Mouse (Mus musculus): ENCODE measurements at regions not wholly inside any gene's neighbourhood (a gene's known extent, or its start where the extent isn't known, plus 50 kb on each side); places are given as distances from the start of the nearest gene placed in this dataset.
A peak's percentile ranks its signal among the peaks of the same experiment; 100 is the strongest.

DNA sequence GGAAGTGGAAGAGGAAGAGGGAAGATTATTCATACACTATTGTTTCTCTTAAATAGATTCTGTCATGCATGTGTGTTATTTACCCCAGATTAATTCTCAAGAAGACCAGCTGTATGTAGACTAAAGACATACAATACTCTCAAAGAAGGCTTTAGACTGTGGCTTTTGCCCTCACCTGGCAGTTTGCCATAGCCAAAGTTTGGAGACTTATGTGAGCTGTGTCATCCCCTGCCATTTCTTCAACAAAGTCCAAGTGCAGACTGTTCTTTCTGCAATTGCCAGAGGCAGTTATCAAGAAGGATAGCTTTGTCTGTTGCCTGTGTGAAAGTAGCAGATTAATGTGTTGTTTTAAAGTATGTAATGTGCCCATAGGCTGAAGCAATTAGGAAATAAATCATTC is 1485.0 kb upstream of the Slc10a2 start:
- DNase-seq = no peak
- intact Hi-C loops (cut with DNase I; ENCODE audit: low total_unique reads) = no loop called here

DNA sequence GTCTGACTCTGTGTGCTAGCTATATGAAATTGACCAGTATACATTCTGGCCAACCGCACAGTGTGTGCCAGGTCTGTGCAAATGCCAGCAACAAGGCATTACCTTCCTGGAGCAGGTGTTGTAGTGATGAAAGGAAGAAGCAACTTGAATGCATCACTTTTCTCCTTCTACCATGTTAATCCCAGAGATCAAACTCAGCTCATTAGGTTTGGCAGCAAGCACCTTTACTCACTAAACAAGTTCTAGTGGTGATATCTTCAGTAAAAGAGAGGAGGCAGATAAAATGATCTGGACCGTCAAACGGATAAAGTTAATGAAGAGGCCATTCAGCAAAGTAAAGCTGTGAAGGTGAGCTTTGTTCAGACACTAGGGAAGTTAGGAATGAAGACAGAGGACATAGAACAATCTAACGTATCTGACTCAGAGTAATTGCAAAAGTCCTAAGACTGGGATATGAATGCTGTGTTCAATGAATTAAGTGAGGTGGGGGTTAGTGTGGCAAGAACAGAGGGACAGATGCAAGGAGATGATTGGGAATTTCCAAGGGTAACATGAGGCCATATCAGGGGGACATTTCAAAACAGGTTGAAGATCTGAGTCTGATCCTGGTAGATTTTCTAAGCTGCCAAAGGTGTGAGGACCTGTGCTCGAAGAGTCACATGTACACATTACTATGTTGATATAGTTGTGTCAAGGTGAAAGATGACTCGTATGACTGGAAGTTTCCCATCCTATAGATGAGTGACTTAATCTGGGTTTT is 1478.4 kb upstream of the Slc10a2 start:
- DNase-seq = no peak
- intact Hi-C loops (cut with DNase I; ENCODE audit: low total_unique reads) = no loop called here

DNA sequence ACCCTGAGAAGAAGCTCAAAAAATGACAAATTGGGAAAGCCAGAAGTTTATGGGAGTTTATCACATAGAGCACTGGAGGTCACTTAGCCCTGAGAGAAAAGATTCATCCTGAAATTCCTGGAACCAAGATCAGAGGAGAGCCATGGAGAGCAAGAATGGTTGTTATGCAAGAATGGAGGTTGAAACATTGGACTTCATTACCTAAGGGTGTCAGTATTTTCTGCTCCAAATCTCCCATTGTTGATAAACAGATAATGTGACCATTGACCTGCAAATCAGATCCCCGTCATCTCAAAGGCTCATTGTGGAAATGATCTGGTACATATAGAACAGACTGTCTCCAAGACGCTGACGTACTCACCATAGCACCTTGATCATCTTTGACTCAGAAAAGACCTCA is 1477.6 kb upstream of the Slc10a2 start:
- no peak for DNase-seq
- intact Hi-C loops (cut with DNase I; ENCODE audit: low total_unique reads) = no loop called here

DNA sequence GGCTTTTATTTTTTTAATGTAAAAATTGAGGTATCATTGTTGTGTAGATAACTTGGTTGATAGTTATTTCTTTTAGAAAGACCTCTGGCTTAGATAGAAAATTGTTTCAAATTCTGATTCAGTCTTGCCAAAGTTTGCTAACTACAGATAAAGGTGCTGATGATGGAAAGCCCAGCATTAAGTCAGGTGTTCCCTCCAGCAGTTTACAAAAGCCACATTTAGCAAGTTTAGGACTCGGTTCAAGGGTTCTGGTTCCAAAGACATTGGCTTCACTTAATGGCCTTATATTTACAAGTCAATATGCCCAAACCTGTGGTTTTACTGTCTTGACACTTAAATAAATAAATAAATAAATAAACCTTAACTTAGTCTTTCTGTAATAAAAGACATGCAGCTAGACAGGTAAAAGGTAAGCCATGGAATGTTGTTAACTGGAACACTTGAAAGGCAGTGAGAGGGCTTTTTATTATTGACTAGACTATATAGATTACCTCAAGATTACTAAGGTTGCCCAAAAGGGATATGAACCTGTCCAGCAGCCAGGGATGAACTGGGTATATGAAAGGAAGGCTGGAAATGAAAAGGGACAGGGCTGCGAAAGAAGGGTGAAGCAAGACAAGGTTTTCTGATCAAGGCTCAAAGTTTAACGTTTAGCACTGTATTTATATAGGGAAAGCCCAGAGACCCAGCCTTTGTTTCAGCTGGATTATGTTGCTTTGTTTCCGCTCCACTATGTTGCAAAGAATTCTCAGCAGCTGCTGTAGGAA is 1472.9 kb upstream of the Slc10a2 start:
- no peak for DNase-seq
- intact Hi-C loops (cut with DNase I; ENCODE audit: low total_unique reads) = no loop called here

DNA sequence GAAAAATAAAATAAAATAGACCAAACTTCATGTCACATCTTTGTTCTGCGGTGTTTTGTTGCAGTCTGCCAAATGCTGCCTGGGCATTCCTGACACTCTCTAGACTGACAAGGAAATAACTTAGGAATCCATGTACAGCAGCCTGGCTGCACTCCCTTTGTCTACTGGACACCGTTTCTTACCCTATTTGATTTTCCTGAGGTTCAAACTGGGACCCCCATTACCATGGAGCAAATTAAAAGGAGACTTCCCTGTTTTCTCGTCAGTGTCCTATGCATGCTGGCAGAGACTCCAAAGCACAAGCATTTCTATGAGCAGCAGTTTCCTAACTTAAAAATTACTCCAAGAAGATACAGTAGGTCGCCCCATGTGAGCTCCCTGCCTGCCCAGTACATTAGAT is 1470.1 kb upstream of the Slc10a2 start:
- DNase-seq = no peak
- intact Hi-C loops (cut with DNase I; ENCODE audit: low total_unique reads) = no loop called here

DNA sequence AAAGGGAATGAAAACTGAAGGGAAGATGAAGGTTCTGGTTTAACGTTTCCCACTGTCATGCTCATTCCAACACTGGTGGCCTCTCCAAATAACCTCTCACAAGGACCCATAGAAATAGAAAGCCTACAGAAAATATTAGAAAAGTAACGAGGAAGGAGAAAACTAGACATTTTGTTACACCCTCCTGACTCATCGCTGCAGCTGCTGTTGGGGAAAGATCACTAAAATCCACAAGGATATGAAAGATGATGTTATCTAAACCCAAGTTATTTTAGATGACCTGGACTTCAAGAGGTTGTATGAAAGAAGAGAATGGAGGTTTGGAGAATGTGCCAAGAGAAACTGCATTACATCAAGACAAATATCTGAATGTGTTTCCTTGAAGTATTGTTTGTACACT is 1468.3 kb upstream of the Slc10a2 start:
- DNase-seq = no peak
- intact Hi-C loops (cut with DNase I; ENCODE audit: low total_unique reads) = no loop called here

DNA sequence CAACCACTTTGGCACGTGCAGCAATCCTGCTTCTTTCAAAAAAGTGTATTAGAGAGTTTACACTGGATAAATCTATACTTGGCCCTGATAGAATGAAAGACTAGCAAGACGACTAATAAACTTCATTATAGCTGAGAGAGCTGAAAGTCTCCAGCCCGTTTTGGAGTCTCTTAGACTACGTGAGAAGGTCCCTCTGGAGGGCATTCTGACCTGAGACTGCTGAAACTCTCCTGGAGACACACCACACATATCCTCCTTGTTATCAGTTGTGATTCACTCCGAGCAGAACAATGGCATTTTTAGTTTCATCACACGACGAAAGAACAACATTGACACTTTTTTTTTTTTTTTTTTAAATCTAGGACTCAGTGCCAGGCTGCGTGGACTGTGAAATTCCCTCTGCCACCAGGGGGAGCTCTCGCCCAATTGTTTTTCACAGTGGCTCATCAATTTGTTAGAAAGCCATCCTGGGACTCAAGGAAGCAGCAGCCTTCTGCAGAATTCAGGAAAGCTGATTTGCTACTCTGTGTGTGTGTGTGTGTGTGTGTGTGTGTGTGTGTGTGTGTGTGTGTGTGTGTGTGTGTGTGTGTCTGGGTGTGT is 1467.0 kb upstream of the Slc10a2 start:
- intact Hi-C loops (cut with DNase I; ENCODE audit: low total_unique reads) = no loop called here
- DNase-seq = peak; percentile 67

DNA sequence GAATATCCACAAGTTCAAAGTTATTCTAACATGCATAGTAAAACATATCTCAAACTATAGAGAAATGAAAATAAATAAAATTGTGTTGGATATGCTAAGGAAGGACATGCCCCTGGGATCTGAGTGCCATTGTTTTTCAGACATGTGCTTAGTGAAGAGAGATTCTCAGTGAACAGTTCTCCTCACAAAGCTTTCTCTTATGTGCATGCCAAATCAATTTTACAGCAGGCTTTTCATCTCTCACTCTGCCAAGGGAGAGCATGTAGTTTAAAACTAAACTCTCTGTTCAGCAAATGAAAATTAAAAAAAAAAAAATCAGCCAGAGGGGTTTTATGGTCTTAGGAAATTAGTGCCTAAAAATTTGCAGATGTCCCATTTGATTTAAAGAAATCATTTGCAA is 1445.8 kb upstream of the Slc10a2 start:
- DNase-seq = no peak
- intact Hi-C loops (cut with DNase I; ENCODE audit: low total_unique reads) = no loop called here

DNA sequence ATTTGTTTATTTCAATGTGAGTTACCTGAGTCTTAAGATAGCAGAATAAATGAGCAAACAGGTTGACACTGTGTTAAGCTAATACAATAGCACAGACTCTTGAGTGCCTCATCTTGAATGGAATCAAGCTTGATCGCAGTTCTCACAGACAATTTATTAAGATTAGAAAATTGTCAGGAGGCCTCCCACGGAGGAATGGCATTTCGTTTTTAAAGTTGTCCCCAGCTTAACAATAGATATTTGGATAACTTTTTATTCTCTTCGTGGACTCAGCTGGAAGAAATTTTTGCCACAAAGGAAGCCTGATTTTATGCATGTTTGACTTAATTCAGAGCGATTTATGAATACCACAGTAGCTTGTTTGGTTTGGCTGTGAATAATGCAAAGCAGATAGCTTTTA is 1422.0 kb upstream of the Slc10a2 start:
- intact Hi-C loops (cut with DNase I; ENCODE audit: low total_unique reads) = no loop called here
- DNase-seq = no peak

DNA sequence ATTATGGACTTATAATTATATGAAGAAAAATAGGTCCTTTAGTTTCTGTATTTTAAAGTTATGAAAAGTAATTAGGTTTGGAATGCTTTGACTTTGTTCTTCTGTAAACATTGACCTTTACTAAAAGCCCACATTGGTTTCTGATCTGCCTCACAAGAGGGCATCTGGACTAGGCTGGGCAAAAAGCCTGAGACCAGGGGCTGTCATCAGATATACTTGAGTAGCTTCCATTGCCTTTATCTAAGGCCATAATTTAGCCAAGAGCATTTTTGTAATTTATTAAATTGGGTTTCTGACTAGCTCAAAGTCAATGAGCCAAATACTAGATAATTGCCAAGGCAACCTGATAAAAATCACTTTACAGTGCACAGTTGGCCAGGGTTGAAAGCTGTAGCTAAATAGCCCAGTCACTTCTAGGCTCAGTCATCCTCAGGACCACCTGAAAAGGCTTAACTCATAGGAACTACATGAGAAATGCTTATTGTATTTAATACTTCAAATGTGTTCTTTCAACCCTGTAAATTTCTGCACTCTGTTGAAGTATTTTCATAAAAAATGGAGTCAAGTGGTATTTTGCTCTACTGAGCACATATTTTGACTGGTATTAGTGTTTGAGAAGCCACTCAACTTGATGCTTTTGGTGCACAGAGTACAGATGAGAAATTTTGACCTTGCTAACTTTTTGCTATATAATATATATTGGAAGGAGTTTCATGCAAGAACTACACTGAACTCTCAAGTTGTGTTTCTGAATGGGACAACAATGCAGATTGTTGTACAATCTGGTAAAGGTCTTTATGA is 1410.9 kb upstream of the Slc10a2 start:
- intact Hi-C loops (cut with DNase I; ENCODE audit: low total_unique reads) = no loop called here
- no peak for DNase-seq

DNA sequence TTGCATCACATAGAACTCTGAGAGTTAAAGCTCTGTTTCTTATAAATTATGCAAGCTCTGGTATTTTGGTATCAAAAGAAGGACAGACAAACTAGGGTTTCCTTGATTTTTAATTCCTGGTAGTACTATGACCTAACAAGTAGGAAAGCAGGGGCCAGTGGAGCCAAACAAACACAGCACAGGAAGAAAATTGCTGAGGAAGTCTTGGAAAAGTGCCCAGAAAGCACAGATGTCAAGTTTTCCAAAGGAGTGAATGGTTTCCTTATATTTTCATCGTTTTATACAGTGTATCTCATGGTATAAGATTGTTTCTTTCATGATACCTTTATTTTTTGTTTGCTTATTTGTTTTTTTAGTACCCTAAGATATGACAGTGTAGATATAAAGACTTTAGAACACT is 1387.3 kb upstream of the Slc10a2 start:
- DNase-seq = no peak
- intact Hi-C loops (cut with DNase I; ENCODE audit: low total_unique reads) = no loop called here

DNA sequence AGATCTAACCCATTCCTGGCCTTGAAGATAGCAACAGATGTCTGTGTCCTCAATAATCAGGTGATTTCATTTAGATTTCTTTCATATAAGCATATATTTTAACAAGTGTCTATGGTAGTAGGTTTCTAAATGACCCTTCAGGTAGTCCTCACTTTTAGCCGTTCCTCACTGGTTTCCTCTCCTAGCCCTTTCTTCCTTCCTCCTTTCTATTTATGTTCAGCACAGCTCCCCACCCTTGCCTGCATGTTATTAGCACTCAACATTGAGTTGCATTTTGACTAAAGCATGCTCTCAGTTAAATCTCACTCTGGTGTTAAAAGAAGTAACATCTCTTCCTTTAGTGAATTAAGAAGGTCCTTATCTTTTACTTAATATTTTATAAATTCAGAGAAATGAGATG is 1376.8 kb upstream of the Slc10a2 start:
- no peak for DNase-seq
- intact Hi-C loops (cut with DNase I; ENCODE audit: low total_unique reads) = no loop called here

DNA sequence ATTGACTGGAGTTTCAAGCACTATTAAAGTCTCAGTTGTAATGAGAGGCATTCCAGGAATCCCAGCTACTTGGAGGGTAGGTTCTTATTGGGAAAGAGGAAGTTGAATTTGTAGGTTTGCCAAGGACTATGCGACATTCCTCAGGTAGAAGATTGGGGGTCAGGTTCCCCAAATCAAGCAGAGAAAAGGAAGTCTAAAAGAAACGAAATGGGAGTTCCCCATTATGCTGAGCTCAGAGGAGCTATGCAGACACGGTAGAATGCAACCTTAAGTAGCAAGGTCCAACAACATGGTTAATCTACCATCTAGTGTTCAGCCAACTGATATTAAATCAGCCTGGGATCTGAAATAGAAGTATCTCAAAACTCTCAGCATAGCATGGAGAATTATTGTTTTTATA is 1365.9 kb upstream of the Slc10a2 start:
- DNase-seq = no peak
- intact Hi-C loops (cut with DNase I; ENCODE audit: low total_unique reads) = no loop called here

DNA sequence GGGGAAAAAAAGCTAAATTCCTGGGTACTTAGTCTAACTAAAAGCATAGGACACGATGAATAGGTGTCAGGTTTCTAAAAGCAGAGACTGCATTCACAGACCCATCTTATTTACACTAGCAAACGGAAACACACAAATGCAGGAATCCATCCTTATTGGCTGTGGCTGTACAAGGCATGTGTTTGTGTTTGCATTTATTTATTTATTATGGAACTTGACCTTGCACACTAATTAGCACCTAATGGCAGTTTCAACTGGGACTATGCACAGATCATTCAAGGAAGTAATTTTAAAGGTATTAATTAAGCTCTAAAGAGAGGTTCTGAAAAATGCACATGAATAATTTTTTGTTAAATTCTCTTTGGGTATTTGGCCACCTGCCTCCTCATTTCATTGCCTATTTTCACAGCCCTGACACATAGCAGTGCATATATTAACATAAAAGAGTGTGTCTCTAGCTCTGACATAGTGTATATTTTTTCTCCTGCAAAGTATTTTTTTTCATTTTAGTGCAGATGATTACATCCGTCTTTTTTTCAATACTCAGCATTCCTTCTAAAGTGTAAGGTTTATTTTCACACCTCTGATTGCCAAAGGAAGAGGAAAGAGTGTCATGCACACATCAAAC is 1351.5 kb upstream of the Slc10a2 start:
- no peak for DNase-seq
- intact Hi-C loops (cut with DNase I; ENCODE audit: low total_unique reads) = no loop called here

DNA sequence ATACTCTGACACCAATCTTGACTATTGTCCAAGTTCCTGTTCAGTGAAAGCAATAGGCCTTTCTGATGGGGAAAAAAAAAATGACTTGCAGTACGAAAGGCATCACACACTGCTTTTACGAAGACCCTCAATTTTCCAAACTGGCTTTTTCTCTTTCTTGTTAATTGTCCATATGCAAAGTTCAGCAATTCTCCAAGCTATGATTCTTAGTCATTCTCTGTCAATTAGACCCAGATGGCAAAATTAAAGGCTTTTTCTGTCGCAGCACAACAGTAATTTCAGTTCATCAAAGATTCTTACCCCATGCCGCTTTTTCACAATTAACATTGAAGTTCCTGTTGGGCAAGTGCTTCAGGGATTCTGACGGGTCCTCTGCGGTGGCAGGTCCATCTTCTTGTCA is 1343.2 kb upstream of the Slc10a2 start:
- intact Hi-C loops (cut with DNase I; ENCODE audit: low total_unique reads) = no loop called here
- DNase-seq = no peak

DNA sequence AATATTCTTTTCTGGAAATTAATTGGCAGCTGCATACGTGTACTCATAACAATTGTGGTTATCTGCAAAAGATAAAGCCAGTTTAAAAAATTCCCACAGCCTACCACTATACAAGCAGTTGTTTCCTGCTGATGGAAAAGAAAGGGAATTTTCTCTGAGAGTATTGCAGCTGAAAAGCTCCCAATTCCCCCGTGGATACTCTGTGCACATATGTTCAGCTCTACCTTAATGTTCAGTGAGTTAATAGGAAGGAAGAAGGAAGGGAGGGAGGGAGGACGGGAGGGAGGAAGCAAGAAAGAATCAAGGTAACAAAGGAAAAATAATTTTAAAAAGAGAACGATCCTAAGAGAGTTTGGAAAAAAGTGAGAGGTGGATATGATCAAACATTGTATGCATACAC is 1333.9 kb upstream of the Slc10a2 start:
- no peak for DNase-seq
- intact Hi-C loops (cut with DNase I; ENCODE audit: low total_unique reads) = no loop called here
